Mouse (Mus musculus) thymus, postnatal 4 days (tissue): Measurements from ENCODE around the gene Tepsin.

Experiments used
- DNase-seq: peaks from one replicate; pipeline ENCODE4 v3.0.0; 2021

Gene Tepsin

DNA sequence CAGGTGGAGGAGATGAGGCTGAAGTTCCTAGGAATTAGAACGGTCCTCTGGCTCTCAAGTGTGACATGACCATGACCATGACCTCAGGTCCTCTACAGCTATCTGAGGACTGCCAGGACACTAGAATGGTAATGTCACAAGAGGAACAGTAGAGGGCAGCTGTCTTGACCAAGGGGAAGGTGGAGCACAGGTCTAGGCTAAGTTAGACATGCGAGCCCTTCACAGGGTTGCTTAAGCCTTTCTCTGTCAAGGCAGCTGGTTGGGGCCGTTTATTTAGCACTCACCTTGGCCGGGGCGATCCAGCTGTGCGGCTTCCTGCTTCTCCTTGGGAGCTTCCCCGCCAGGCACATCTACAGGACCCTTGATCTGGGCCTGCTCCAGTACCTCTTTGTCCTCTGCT is 12.0 kb upstream of the Tepsin start:
- DNase-seq, result no peak

DNA sequence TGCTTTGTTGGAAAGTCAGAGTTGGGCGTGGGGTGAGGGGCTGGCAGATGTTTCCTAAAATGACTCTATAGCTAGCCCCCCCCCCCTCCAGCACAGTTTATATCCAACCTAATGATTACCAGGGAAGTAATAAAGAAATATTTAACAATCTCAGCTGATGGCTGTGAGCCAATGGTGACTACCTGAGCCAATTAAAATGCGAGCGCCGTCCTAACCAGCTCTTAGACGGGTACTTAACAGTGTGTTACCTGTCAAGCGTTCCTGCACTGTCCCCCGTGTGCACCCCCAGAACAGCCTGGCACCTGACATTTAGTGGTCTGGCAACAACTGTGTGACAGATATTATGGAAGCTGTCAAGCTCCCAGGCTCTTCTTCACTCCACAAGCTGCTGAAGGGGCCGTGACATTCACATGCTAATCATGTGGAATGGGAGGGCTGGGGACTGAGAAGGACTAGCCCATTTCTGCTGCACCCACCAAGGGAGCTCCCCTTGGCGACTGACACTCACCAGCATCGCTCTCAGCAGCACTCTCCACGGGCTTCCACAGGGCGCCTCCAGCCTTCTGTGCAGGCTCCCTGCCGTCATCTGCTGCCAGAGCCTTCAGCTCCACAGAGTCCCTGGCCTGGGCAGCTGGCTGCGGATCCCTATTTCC is 11.2 kb upstream of the Tepsin start:
- DNase-seq, result no peak

DNA sequence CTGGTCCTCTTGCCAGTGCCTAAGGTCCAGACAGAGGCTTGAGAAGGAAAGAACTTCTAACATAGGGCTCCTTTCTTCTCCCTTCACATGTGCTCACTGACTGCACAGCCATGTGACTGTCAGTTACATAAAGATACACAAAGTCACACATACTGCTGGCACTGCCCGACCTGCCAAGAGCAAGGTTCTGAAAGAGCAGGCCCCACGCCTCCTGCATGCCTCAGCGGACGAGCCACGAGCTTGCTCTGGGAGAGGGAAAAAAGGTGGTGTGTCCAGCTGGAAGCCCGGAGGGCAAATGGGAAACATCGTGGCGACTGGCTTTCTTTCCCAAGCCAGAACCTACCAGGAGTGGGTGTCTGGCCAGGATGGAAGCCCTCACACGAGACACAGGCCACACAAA is 9.3 kb upstream of the Tepsin start:
- DNase-seq, result no peak

DNA sequence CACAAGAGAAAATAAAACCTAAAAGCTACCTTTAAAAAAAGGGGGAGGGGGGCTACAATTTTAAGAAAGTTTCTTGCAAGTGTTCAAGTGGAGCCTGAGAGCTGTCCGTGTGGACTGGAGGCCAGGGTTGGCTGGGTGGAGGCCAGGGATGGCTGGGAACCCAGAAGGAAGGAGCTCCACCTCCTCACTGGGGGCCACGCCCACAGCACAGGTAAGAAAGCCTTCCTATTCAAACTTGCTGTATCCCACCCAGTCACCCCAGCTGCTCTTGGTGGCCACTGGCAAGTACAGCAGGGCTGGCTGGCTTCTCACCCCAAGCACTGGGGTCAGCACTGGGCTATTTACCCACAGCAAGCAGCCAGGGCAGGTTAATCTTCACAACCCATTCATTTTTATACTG is 8.5 kb upstream of the Tepsin start:
- no peak for DNase-seq

DNA sequence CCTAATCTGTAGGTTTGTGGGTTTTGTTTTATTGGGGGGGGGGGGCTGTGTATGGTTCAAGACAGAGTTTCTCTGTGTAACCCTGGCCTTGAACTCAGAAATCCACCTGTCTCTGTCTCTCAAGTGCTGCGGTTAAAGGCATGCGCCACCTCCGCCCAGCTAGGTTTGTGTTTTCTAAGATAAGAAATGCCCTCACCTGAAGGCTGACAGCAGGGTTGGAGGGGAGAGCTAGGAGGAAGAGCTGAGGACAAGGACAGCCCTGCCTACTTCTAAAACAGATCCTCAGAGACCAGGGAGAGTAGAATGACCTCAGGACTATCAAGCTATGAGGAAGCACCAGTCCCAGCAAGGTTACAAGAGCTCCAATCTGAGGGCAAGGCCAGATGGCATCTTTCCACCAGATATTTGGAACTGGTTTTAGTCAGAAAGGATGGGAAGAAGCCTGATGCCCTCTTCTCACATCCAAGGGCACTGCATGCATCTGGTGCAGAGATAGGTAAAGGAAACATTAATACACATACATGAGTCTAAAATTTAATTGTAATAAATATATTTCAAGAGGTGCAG is 5.0 kb upstream of the Tepsin start:
- DNase-seq, result no peak

DNA sequence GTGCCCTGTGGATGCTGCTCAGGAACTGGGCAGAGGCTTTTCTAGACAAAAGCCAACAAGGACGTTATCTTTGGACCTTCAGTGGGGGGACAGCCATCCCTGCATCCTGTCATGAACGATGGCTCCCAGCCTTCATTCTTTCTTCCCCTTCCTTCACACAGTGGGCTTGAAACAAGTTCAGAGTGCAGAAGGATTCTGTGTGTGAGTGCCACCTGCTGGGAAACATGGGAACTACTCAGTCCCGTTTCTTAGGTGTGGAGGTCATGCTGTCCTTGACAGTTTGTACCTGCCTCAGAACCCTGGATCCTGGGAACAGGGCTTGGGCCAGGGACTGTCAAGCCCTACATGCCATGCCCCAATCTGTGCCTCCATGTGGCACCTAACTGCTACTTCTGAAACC is 2.5 kb upstream of the Tepsin start:
- peak; percentile 81 for DNase-seq

DNA sequence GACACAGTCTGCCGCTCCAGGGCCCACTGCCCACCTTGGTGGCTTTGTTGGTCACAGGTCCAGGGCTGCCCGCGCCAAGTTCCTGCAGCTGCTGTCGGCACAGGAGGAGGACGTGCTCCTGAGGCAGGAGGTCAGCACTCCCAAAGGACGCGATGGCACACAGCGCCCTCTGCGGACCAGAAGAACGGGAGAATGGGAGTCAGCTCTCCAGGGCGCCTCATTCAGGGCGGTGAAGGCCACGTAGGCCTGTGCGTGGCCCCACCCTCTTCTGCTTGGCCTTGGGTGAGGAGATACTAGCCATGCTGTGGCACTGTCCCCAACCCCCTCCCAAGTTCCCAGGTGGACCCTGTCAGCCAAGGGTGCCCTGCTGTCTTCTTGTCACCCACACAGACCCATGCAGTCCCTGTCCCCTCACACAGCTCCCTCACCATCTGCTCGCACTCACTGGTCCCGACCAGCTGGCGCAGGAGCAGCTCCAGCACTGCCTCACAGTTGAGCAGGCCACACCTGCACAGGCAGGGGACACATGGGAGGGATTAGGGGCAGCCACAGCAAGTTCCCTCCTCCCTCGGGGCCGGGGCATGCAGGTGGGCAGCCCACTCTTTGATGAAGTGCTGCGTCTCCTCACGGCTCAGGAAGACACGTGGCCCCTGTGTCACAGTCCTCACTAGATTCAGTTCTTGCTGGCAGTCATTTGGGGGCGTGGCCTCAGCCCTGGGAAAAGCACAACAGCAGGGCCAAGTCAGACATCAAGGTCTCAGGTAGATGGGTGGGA is 5.5 kb downstream of the Tepsin start:
- peak; percentile 69 for DNase-seq

DNA sequence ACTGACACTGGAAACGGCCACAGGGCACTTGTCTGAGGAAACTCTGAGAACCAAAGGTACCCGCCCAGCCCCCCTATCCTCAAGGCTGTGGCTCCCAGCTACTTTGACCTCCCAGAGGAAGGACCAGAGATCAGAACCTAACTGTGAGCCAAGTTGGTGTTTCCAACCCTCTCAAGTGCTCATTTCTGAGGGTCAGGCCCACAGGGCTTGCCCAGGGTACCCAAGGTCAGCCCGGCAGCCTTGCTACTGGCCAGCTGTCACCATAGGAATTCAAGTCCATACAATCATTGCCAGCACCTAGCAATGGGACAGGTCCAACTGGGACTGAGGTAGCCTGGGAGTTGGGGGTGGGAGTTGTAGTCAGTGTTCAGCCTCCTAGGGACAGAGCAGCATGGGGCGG is 7.9 kb downstream of the Tepsin start:
- no peak for DNase-seq

DNA sequence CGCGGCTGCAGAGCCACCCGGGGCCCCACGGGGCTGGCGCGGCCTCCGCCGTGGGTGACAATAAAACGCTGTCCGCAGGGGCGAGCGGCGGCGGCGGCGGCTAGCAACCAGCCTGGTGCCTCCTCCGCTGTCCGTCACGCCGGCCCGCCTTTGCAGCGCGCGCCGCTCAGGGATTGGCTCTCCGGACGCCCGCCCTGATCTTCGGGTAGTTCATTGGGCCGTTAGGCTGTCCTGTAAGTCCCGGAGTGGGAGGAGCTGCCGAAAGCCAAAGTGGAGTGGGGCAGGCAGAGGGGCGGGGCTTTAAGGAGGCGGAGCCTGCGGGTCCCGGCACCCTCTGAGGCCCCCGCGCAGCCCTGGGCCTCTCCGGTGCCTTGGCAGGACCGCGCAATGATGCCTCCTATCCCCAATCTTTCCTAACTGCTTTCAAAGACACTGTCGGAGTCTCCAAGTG is 11.8 kb downstream of the Tepsin start, which contains the start of gene Cep131:
TSS of gene Cep131 (minus strand) at position 126 of the 451 bp plus-strand sequence.
- DNase-seq, result peak; percentile 99

DNA sequence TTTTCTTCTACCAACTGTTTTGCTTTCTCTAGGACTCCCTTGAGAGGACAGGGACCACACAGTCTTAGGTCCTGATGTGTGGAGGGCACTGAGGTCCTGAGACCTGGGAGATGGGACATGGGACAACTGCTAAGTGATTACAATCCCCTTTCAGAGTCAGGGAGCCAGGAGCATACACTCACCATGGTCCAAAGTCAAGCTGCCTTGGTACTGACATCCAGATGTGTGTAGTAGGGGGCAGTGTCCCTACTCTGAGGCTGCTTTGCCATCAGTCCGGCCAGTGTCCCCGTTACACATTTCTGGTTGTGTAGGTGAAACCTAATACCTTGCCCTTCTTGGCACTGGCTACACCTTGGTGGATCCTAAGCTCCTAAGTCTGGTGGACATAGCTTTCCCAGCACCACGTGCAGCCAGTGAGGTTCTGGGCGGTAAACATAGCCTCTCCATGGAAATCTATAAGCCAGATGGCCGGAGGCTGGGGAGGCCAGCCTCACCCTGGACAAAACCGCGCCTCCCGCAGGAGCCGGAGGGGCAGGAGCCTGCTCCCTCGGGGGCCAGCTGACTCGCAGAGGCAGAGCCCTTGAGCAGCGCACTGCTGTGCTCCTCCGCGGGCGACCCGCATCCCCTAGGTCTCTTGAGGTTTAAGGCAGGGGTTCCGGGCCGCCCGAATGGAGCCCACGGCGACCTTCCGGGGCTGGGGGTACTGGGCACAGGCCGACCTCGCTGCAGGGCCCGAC is 12.5 kb downstream of the Tepsin start:
- DNase-seq, result peak; percentile 67

DNA sequence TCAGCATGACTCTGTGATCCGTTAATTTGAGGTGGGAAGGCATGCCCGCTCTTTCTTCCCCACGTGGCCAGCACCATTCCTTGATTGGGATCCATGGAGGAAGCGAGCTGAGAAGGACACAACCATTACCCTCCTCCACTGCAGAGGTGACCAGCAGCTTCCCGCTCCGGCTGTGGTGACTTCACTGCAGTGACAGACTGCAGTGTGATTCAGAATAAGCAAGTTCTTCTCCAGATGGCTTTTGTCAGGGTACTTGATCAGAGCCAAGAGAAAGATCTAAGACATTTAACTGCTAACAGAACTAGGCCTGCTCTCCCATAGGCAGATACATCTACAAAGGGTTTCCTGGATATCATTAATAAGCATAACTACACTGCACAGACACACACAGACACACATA is 18.2 kb downstream of the Tepsin start:
- no peak for DNase-seq

DNA sequence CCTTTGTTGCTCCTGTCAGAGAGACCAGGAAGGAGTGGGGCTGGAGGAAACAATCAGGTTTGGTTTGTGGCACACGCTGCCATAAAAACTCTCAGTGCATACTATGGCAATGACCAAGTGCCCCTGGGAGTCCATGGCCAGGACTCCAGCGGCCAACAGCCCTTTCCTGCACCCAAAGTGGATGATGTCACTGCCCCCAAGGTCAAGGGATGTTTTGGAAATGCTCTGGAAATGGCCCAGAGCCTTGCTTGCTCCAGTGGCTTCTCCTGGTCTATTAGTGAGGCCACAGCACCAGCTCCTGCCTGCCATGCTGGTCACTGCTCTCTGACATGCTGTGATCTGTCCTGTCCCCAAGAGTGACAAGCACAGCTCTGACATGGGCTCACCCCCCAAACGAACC is 22.3 kb downstream of the Tepsin start:
- no peak for DNase-seq

DNA sequence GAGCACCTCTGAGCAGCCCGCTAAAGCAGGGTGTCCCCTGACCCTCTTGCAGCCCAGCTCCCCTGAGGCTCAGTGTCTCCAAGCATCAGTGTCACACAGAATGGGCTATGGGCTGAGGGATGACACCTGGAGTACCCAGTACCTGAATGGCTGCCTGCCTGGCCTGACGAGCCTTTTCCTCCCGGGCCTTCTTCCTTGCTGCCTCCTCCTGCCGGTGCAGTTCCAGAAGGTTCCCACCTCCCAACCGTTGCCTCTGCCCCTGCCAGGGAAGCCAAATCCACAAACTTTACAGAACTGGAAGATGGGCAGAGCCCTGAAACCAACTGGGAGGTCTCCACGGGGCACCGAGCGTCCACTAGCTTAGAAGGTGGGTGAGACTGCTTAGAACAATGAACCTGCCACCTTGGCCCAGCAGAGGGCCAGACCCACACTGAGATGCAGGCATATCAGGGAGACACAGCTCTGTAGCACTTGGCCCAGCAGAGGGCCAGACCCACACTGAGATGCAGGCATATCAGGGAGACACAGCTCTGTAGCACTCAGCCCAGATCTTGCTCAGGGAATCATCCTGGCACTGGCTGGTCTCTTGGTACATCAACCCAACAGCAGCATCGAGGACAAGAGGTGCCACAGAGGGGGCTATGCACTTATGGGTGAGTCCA is 25.4 kb downstream of the Tepsin start:
- no peak for DNase-seq

DNA sequence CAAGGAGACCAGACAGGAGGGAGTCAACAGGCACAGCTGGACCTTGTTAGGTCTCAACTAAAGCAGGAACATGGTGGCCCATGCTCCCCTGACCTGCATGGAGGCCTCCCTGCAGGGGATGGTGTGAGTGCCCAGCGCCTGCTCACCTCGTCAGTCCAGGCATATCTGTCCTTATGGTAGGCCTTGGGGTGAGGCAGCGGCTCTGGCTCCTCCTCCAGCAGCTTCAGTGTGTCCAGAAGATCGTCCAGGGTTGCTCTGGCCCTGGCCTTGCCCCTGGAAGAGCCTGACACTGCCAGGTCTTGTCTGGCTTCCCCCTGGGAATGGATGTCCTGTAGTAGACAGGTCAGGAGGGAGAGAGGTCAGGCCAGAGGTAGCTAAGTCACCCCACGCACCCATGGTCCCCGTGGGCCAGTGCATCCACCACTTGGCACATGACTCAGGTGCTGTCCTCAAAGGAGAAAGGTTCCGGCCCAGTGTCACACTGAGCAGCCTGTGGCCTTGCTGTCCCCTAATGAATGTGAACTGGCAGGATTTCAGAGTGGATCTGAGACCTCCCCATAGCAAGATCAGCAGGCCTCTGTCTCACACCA is 26.7 kb downstream of the Tepsin start:
- DNase-seq, result no peak

DNA sequence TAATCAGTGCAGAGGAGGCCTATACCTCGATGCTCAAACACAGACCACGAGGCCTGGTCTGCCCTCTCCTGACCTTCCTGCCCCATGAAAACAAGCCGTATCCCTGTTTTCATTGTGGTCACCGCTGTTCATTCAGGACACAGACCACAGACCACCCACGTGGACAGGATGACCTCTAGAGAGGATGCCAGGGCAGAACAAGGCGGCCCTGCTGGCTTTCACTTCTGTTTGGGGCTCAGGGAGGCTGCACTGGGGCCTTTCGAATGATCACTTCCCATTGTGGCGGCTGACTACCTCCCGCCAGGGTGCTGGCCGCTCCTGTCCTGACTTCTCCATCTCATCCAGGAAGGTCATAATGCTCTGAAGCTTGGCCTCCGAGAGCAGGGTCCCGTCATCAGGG is 27.5 kb downstream of the Tepsin start:
- no peak for DNase-seq

DNA sequence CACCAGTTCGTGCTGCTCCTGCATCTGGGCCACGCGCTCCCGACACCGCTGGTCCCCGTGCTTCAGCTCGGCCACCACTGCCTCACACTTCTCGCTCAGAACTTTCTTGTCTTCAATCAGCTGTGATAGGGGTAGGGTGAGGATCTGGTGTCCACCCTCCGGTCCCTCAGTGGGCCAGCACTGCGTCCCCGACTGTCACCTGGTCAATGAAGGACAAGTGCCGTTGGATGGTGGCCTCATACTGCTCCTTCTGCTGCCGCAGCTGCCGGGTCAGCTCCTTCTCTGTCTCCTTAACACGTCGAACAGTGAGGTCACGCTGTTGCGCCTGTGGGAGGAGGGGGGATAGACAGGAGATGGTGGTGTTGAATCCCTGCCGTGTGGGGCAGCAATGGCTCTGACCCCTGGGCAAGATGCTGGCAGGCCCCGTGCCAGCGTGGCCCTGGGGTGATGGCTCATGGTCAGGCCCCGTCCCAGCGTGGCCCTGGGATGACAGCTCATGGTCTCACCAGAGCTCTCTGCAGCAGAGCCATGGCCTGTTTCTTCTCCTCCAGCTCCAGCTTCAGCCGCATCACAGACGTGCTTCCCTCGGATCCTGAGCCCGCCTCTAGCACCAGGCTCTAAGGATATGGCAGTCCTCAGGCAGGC is 28.1 kb downstream of the Tepsin start:
- no peak for DNase-seq

DNA sequence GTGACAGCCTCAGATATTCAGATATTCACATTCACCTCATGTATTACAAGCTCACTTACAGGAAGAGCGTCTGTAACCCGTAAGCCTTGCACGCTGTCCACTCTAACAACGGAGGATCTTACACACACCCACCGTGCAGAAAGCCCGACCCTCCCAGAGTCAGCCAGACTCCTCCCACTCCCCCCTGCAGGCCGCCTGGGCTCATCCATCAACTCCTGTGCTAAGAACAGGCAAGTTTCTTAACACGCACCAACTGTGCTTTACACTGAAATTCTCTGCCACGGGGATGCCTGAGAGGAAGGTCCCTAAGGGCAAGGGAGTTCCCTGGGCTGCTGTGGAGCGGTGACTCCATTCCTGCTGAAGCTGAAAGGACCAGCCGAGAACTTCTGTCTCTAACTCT is 29.3 kb downstream of the Tepsin start:
- DNase-seq, result no peak

DNA sequence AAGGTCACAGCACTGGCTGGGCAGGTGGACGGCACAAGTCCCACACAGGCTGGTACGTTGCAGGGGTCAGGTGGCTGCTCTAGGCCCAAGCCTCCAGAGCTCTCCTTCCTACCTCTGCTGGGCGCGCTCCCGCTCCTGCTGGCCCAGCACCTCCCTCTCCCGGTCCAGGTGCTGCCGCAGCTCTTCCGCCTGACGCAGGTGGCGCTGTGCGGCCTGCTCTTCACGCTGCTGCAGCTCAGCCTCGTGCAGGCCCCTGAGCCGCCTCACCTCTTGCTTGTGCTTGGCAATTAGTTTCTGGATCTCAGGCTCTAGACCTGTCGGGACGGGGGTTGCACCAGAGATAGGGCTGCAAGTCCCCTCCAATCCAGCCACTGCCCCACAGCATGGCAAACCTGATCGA is 30.7 kb downstream of the Tepsin start:
- DNase-seq, result no peak

DNA sequence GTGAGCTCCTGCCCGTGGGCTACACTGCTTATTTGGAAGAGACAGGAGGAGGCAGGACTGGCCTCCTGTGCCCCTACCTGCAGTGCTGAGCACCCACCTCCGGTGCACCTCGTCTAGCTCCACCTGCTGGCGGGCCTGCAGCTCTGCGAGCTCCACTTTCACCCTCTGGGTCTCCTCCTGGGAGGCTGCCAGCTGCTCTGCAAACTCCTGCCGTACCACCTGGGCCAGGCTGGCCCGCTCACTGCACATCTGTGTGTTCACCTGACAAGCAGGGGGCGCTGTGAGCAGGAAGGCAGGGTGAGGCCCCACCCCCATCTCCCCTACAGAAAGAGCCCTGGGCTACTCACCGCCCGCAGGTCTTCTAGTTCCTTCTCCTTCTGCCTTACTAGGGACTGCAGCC is 33.2 kb downstream of the Tepsin start:
- peak; percentile 91 for DNase-seq

DNA sequence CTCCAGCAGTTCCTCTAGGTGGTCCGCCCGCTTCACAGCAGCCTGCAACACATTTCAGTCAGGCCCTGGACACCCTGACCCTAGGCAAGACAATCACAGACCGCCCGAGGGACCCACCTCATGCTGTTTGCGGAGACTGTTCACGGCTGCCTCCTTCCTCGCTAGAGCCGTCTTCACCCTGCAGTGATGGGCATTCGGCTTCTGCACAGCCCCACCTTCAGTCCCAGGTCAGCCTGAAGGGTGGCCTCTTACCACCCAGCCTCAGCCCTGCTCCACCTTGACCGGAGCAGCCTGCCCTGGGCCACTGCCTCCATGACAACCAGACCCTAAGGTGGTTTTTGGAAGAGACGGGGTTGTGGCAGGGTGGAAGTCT is 33.9 kb downstream of the Tepsin start:
- no peak for DNase-seq

DNA sequence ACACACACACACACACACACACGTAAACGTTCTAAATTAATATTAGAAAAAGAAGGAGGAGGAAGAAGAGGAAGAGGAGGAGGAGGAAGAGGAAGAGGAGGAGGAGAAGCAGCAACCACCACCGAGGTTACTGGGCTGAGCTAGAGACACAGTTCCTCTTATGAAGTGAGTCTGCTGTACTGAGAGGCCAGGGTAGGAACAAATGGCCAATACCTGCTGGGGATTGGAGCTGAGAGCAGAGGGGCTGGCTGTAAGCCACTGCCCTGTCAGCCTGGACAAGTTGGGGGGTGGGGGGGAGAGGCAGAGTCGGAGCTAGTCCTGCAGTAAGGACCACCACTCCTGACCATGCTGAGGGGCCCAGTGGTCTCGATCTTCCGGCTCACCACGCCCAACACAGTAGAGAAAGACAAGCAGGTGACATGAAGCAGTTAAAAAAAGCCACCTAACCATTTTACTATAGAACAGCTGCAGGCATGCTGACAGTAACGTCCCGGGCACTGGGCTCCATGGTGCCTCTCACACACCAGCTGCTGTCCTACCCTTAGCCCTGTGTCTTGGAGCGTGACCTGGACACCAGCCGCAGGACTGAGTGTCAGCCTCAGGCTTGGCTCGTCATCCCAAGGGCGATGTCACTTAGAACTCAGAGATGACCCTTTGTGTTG is 34.4 kb downstream of the Tepsin start:
- no peak for DNase-seq

DNA sequence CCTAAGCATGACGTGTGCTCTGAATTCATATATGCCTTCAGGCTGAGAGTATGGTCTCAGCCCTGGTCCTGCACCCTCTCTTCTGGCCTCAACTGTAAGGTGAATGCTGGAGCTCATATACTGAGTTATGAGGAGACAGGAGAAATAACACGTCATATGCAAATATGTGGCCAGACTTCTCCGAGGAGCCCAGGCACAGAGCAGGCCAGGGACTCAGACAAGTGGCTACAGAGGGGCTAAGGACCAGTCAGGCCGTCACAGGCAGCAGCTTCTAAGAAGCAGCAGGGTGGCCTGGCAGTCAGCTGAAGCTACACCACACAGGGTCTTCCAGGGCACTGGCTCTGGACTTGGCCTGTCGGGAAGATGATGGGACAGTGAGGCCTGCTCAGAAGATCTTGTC is 35.2 kb downstream of the Tepsin start:
- no peak for DNase-seq
